Mouse (Mus musculus): ENCODE measurements at regions not wholly inside any gene's neighbourhood (a gene's known extent, or its start where the extent isn't known, plus 50 kb on each side); places are given as distances from the start of the nearest gene placed in this dataset.

- ATAC-seq, result no peak
- H3K36me3 ChIP-seq, result no peaks in the 10 kb centered on the region
- no peaks in the 10 kb centered on the region for H3K9me3 ChIP-seq
- H3K4me3 ChIP-seq (replicated peaks), result no peak overlapping the region
- no peak overlapping the region for H3K4me2 ChIP-seq (replicated peaks)
- 95% methylated on average over 1 of the region's 1 CpGs for WGBS
- no peaks in the 10 kb centered on the region; the same call in 1 of the 2 replicates for H3K4me1 ChIP-seq (replicated peaks)
- no peak overlapping the region for H3K9ac ChIP-seq
- H3K27me3 ChIP-seq (replicated peaks), result no peaks in the 10 kb centered on the region
- no peak overlapping the region for H3K27ac ChIP-seq
Observed at GRCm38 (mm10) chr15:67030975-67031374, 530.3 kb upstream of the Lrrc6 start.

DNA sequence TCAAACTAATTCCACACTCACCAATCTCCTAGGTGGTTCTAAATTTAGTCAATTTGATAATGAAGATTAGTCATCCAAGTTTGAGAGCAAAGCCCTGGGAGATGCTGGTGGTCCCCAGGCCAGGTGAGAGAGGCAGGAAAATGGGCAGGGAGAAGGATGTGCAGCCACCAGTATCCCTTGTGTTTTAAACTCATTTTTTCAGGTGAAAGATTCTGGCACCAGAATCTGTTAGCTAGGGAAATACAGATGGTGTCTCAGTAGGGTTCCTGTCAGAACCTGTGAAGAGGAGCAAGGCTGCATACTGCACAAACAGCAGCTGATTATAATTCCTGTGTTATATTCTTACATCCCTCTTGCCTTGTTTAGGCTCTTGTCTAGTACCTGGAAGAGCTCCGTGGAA lies 527.5 kb upstream of the Lrrc6 start:
- no peak overlapping the region for H3K4me3 ChIP-seq (replicated peaks)
- H3K27ac ChIP-seq, result no peak overlapping the region
- 83% methylated on average over 1 of the region's 1 CpGs for WGBS
- no peak overlapping the region for H3K4me2 ChIP-seq (replicated peaks)
- H3K27me3 ChIP-seq (replicated peaks), result no peaks in the 10 kb centered on the region
- H3K9ac ChIP-seq, result no peak overlapping the region
- no peaks in the 10 kb centered on the region for H3K36me3 ChIP-seq
- ATAC-seq, result no peak
- H3K4me1 ChIP-seq (replicated peaks), result no peaks in the 10 kb centered on the region
- no peaks in the 10 kb centered on the region for H3K9me3 ChIP-seq

DNA sequence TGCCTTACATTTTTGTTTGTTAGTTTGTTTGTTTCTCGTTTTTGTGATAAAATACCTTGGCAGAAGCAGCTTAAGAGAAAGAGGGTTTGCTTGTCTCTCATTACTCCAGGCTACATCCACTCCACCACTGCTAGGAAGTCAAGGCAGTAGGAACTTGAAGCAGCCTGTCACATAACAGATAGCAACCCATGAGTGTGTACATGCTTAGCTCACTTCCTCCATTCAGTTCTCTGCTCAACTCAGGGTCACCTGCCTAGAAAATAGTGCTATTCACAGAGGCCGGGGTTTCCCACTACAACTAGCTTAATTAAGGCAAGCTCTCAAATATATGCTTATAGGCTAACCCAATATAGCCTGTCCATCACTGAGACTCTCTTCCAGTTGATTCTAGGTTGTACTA lies 527.0 kb upstream of the Lrrc6 start:
- Histone ChIP-seq H3K27ac (no peak overlapping the region), H3K4me1 (replicated peaks) (no peaks in the 10 kb centered on the region), H3K36me3 (no peaks in the 10 kb centered on the region), H3K27me3 (replicated peaks) (no peaks in the 10 kb centered on the region), H3K4me2 (replicated peaks) (no peak overlapping the region), H3K4me3 (replicated peaks) (no peak overlapping the region), H3K9ac (no peak overlapping the region), H3K9me3 (no peaks in the 10 kb centered on the region)
- WGBS, result 88% methylated on average over 2 of the region's 2 CpGs
- no peak for ATAC-seq

- WGBS, result 90% methylated on average over 4 of the region's 4 CpGs
- Histone ChIP-seq H3K36me3 (no peaks in the 10 kb centered on the region), H3K4me2 (replicated peaks) (no peak overlapping the region), H3K27me3 (replicated peaks) (no peaks in the 10 kb centered on the region), H3K9ac (no peak overlapping the region), H3K27ac (no peak overlapping the region), H3K4me1 (replicated peaks) (no peaks in the 10 kb centered on the region), H3K4me3 (replicated peaks) (no peak overlapping the region), H3K9me3 (no peaks in the 10 kb centered on the region)
- ATAC-seq, result no peak
Observed at GRCm38 (mm10) chr15:67025746-67026145, 525.0 kb upstream of the Lrrc6 start.

DNA sequence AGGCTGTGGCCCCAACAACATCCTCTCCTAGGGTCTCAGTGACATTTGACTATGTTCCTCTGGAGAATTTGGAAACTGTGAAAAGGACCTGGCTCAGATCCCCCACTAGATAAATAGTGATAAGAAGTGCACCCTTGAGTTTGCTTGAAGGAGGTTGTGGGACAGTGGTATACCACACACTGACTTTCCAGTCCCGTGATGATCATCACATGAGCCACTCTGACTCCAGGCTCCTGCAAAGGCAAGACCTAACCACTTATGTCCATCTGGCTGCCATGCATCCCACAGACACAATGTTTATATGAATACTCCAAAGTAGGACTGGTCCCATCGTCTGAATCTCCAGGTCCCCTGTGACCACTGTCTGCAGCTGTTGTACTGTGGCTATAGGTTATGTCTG lies 523.7 kb upstream of the Lrrc6 start:
- peak; percentile 42 for ATAC-seq
- Histone ChIP-seq H3K4me3 (replicated peaks) (no peak overlapping the region), H3K9me3 (no peaks in the 10 kb centered on the region), H3K27ac (no peak overlapping the region), H3K4me1 (replicated peaks) (peaks cover under 1% of the 10 kb centered on the region), H3K4me2 (replicated peaks) (no peak overlapping the region), H3K27me3 (replicated peaks) (no peaks in the 10 kb centered on the region), H3K36me3 (no peaks in the 10 kb centered on the region), H3K9ac (no peak overlapping the region)
- 48% methylated on average over 2 of the region's 2 CpGs for WGBS

DNA sequence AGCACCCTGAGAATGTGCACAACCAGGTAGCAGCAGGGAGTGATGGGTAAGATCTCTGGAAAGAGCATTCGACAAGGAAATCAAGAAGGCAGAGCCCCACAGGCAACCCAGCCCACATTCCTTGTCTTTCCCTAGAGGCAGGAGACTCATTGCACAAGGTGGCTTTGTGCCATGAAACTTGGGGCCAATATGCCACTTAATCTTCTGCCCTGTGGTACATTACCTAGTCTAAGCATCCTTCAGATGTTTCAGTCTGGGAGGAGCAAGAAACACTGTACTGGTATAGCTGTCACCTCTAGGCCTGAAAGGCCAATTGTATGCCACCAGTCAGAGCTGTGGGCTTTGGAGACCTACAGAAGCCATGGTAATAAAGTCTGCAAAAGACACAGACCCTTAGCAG lies 522.4 kb upstream of the Lrrc6 start:
- no peak overlapping the region for H3K9ac ChIP-seq
- no peak overlapping the region for H3K4me3 ChIP-seq (replicated peaks)
- no peaks in the 10 kb centered on the region for H3K9me3 ChIP-seq
- 94% methylated on average over 1 of the region's 1 CpGs for WGBS
- H3K4me1 ChIP-seq (replicated peaks), result peaks cover 9% of the 10 kb centered on the region
- H3K27ac ChIP-seq, result no peak overlapping the region
- H3K27me3 ChIP-seq (replicated peaks), result no peaks in the 10 kb centered on the region
- H3K36me3 ChIP-seq, result no peaks in the 10 kb centered on the region
- ATAC-seq, result no peak
- H3K4me2 ChIP-seq (replicated peaks), result no peak overlapping the region

DNA sequence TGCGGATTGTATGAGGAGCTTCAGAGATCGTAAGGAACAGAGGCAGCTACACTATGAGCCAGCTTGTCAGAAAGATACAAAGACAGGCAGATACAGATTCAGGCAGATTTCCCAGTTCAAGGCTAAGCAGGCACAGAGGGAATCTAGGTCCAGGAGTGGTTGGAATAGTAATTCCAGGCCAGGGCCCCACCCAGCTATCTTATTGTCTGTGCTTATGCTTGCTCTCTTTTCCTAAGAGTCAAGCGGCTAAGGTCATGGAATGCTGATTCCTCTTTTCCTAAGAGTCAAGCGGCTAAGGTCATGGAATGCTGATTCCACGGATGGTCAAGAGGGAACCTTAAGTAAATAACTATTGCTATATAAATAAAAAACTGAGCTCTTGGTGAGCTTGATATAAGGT lies 520.7 kb upstream of the Lrrc6 start:
- Histone ChIP-seq H3K4me1 (replicated peaks) (peaks cover 9% of the 10 kb centered on the region), H3K9ac (no peak overlapping the region), H3K27ac (no peak overlapping the region), H3K27me3 (replicated peaks) (no peaks in the 10 kb centered on the region), H3K4me2 (replicated peaks) (no peak overlapping the region), H3K9me3 (no peaks in the 10 kb centered on the region), H3K4me3 (replicated peaks) (no peak overlapping the region), H3K36me3 (no peaks in the 10 kb centered on the region)
- 66% methylated on average over 5 of the region's 5 CpGs for WGBS
- no peak for ATAC-seq

- Histone ChIP-seq H3K4me1 (replicated peaks) (peaks cover 13% of the 10 kb centered on the region), H3K27me3 (replicated peaks) (no peaks in the 10 kb centered on the region), H3K9ac (no peak overlapping the region), H3K9me3 (no peaks in the 10 kb centered on the region), H3K4me2 (replicated peaks) (no peak overlapping the region), H3K27ac (no peak overlapping the region), H3K36me3 (no peaks in the 10 kb centered on the region), H3K4me3 (replicated peaks) (no peak overlapping the region)
- WGBS, result 82% methylated on average over 1 of the region's 1 CpGs
- ATAC-seq, result no peak
Observed at GRCm38 (mm10) chr15:67019891-67020290, 519.2 kb upstream of the Lrrc6 start.

DNA sequence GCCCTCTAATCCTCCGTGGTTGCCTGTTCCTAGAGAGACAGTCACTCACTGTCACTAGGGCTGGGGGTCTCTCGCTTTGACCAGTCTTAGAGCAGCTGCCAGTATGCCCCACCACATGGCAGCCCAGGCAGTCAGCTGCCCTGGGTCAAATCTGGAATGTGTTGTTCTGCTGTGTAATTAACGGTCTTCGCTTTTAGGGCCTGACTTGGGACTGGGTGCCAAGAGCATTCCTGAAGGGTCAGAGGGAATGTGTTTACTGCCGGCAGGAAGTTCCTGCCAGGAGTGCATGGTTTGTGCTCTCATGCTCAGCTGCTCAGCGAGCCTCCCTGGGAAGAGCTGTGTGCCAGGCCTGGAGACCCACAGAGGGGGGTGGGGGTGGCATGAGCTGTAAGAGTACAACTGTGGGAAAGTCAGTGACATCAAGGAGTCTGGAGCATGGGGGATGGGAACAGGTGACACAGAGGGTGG lies 518.5 kb upstream of the Lrrc6 start:
- no peak overlapping the region for H3K4me3 ChIP-seq (replicated peaks)
- peaks cover 13% of the 10 kb centered on the region for H3K4me1 ChIP-seq (replicated peaks)
- no peaks in the 10 kb centered on the region for H3K27me3 ChIP-seq (replicated peaks)
- ATAC-seq, result no peak
- WGBS, result 22% methylated on average over 6 of the region's 6 CpGs
- H3K4me2 ChIP-seq (replicated peaks), result no peak overlapping the region
- H3K9ac ChIP-seq, result no peak overlapping the region
- H3K9me3 ChIP-seq, result no peaks in the 10 kb centered on the region
- 0 out of 2 replicates have a peak overlapping the region, but pooled peaks have one; percentile 68 for H3K27ac ChIP-seq
- no peaks in the 10 kb centered on the region for H3K36me3 ChIP-seq
